ENCODE assay signal across 8 mouse cellular contexts in the genomic region with DNA sequence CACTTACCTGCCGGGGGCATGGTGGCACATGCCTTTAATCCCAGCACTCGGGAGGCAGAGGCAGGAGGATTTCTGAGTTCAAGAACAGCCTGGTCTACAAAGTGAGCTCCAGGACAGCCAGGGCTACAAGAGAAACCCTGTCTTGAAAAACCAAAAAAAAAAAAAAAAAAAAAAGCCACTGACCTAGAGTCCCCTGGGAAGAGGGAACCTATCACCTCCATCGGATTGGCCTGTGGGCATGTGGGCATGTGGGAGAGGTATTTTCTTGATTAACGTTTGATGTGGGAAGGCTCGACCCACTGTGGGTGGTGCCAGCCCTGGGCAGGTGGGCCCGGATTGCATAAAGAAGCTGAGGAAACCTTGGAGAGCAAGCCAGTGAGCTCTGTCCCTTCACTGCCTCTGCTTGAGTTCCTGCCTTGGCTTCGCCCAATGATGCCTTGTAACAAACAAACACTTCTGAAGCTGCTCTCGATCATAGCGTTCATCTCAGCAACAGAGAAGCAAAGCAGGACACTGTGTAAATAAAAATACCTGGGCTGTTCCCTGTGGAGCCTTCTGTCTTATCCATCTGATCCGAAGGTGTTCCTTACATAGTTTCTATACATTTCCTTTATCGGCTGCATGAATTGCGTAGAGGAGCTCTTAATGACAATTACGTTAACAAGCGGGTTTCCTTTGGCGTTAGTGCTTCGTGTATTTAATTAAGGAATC.
A peak's percentile ranks its signal among the peaks of the same experiment; 100 is the strongest.
DNase-seq lines count a peak whose midpoint lies in the region; ATAC-seq and TF ChIP-seq lines count a peak whose summit lies in the region.

No protein-coding gene starts in this region.

- no peaks in the 10 kb centered on the region for H3K36me3 ChIP-seq in heart, postnatal 0 days (replicated peaks; ENCODE audit: control insufficient read depth, insufficient read depth, low read length)
- H3K36me3 ChIP-seq in embryonic facial prominence, embryonic 12.5 days: no peaks in the 10 kb centered on the region
- no peaks in the 10 kb centered on the region for H3K36me3 ChIP-seq in intestine, embryonic 16.5 days (ENCODE audit: control insufficient read depth, insufficient read depth, low read length)
- no peaks in the 10 kb centered on the region for H3K36me3 ChIP-seq in myocyte (ENCODE audit: control insufficient read depth, insufficient read depth)

- H3ac ChIP-seq in myocyte (ENCODE audit: control insufficient read depth, insufficient read length): no peak overlapping the region

- 64% methylated on average over 16 of the region's 16 CpGs for WGBS in heart, postnatal 0 days
- 28% methylated on average over 16 of the region's 16 CpGs for WGBS in embryonic facial prominence, embryonic 12.5 days
- WGBS in intestine, embryonic 16.5 days: 47% methylated on average over 16 of the region's 16 CpGs

- H3K4me1 ChIP-seq in heart, postnatal 0 days (ENCODE audit: control insufficient read depth, insufficient read depth): 0 out of 2 replicates have a peak, but pooled peaks cover 4% of the 10 kb centered on the region
- H3K4me1 ChIP-seq in embryonic facial prominence, embryonic 12.5 days: peaks cover 22% of the 10 kb centered on the region; the same call in 1 of the 2 replicates
- 0 out of 2 replicates have a peak, but pooled peaks cover 16% of the 10 kb centered on the region for H3K4me1 ChIP-seq in intestine, embryonic 16.5 days (ENCODE audit: control insufficient read depth, insufficient read depth, low read length)

- no peak for DNase-seq in heart, postnatal 0 days (ENCODE audit: low spot score)
- DNase-seq in heart, postnatal 25 days (ENCODE audit: low spot score): no peak
- DNase-seq in frontal cortex, postnatal 14 days (ENCODE audit: low spot score in 2 of 2): no peak
- no peak for DNase-seq in left cerebral cortex, postnatal 4 days
- no peak for DNase-seq in ovary, adult 18-20 months (ENCODE audit: low spot score)

- no peak for TF ChIP-seq CTCF in heart, postnatal 0 days (IDR thresholded peaks at IDR 0.05; ENCODE audit: low read depth)

- H3K9ac ChIP-seq in heart, postnatal 0 days (replicated peaks; ENCODE audit: low read depth, low read length): no peak overlapping the region
- no peak overlapping the region for H3K9ac ChIP-seq in embryonic facial prominence, embryonic 12.5 days
- no peak overlapping the region for H3K9ac ChIP-seq in intestine, embryonic 16.5 days (ENCODE audit: low read depth, low read length)

- no peaks in the 10 kb centered on the region for H3K9me3 ChIP-seq in heart, postnatal 0 days (replicated peaks; ENCODE audit: control insufficient read depth, low read length)
- H3K9me3 ChIP-seq in embryonic facial prominence, embryonic 12.5 days: no peaks in the 10 kb centered on the region
- no peaks in the 10 kb centered on the region for H3K9me3 ChIP-seq in intestine, embryonic 16.5 days (ENCODE audit: control insufficient read depth, low read length)

- H3K27me3 ChIP-seq in heart, postnatal 0 days (ENCODE audit: control insufficient read depth, insufficient read depth, low read length): peaks cover 30% of the 10 kb centered on the region
- 0 out of 2 replicates have a peak, but pooled peaks cover 5% of the 10 kb centered on the region for H3K27me3 ChIP-seq in embryonic facial prominence, embryonic 12.5 days
- no peaks in the 10 kb centered on the region for H3K27me3 ChIP-seq in intestine, embryonic 16.5 days (replicated peaks; ENCODE audit: control insufficient read depth, insufficient read depth, low read length)
- no peaks in the 10 kb centered on the region for H3K27me3 ChIP-seq in myocyte (ENCODE audit: control insufficient read depth, insufficient read depth, insufficient read length)

- TF ChIP-seq EP300 in heart, postnatal 0 days (IDR thresholded peaks at IDR 0.05; ENCODE audit: low read depth): no peak

- peaks cover 39% of the 10 kb centered on the region for H3K79me2 ChIP-seq in myocyte (ENCODE audit: control insufficient read depth, insufficient read depth)

- intact Hi-C loops in heart, postnatal 25 days (cut with DNase I): no loop called here
- intact Hi-C loops in left cerebral cortex, postnatal 4 days (cut with DNase I): no loop called here

- no peak for TF ChIP-seq POLR2A in myocyte (IDR thresholded peaks at IDR 0.05; ENCODE audit: insufficient read length, low read depth)

- peak overlapping the region; percentile 62 for H3K4me3 ChIP-seq in heart, postnatal 0 days (ENCODE audit: low read depth, low read length)
- H3K4me3 ChIP-seq in embryonic facial prominence, embryonic 12.5 days: peak overlapping the region; percentile 61; the same call in 1 of the 2 replicates
- peak overlapping the region; percentile 59 for H3K4me3 ChIP-seq in intestine, embryonic 16.5 days (ENCODE audit: low read length)
- H3K4me3 ChIP-seq in myocyte: peak overlapping the region; percentile 86

- no peak for ATAC-seq in heart, postnatal 0 days (ENCODE audit: insufficient read depth, low read depth)
- ATAC-seq in embryonic facial prominence, embryonic 12.5 days (ENCODE audit: insufficient number of reproducible peaks, insufficient read depth, low FRiP score, low TSS enrichment): no peak
- no peak for ATAC-seq in intestine, embryonic 16.5 days

- H3K4me2 ChIP-seq in heart, postnatal 0 days (ENCODE audit: low read depth, low read length): peak overlapping the region; percentile 86
- H3K4me2 ChIP-seq in embryonic facial prominence, embryonic 12.5 days (replicated peaks): peak overlapping the region; percentile 86; the same call in 1 of the 2 replicates
- peak overlapping the region; percentile 82 for H3K4me2 ChIP-seq in intestine, embryonic 16.5 days (ENCODE audit: low read depth, low read length)
- H3K4me2 ChIP-seq in myocyte (ENCODE audit: low read depth): peak overlapping the region; percentile 97

- no peak overlapping the region for H3K27ac ChIP-seq in heart, postnatal 0 days (ENCODE audit: low read depth)
- no peak overlapping the region for H3K27ac ChIP-seq in embryonic facial prominence, embryonic 12.5 days
- no peak overlapping the region for H3K27ac ChIP-seq in intestine, embryonic 16.5 days (ENCODE audit: low read length)

TF ChIP-seq in myocyte, 11 proteins besides CTCF, POLR2A, EP300 and RAD21:
- no peak for TF ChIP-seq USF1 (IDR thresholded peaks at IDR 0.05; ENCODE audit: low read depth)
- TF ChIP-seq REST (IDR thresholded peaks at IDR 0.05; ENCODE audit: insufficient read depth, insufficient read length): no peak
- TF ChIP-seq SRF (IDR thresholded peaks at IDR 0.05; ENCODE audit: control insufficient read depth, insufficient read length, low read depth): no peak
- no peak for TF ChIP-seq POLR2AphosphoS2 (IDR thresholded peaks at IDR 0.05; ENCODE audit: insufficient read length, low read depth)
- TF ChIP-seq TCF12 (IDR thresholded peaks at IDR 0.05; ENCODE audit: insufficient read depth, poor library complexity, severe bottlenecking): no peak
- TF ChIP-seq E2F4 (IDR thresholded peaks at IDR 0.05; ENCODE audit: insufficient read depth): no peak
- no peak for TF ChIP-seq CEBPB (IDR thresholded peaks at IDR 0.05; ENCODE audit: insufficient read depth, poor library complexity, severe bottlenecking)
- TF ChIP-seq MAX (IDR thresholded peaks at IDR 0.05; ENCODE audit: low read depth): no peak
- TF ChIP-seq MYOG (IDR thresholded peaks at IDR 0.05; ENCODE audit: control insufficient read depth in 1 of 3, insufficient read depth in 1 of 3, insufficient read length in 2 of 3, low read depth in 2 of 3): no peak
- TF ChIP-seq TCF3 (IDR thresholded peaks at IDR 0.05; ENCODE audit: insufficient read length, low read depth): no peak
- no peak for TF ChIP-seq MYOD1 (IDR thresholded peaks at IDR 0.05; ENCODE audit: control insufficient read depth in 1 of 3, insufficient read length in 2 of 3, low read depth in 2 of 3)
